Mouse (Mus musculus) heart, embryonic 10.5 days (tissue): ENCODE data around the gene Prh1. TPM values are rescaled to one million over a fixed set of nuclear protein-coding genes. Genes with fewer than 3 reads are reported as not detected.
"Not testable (repeated sequence)": the region's sequence is repeated elsewhere in the genome, so short reads cannot be mapped to it uniquely, and the experiment has no call there.

ENCODE experiments used
- DNase-seq: peaks from one replicate; pipeline ENCODE4 v3.0.0-alpha.2; 2017; ENCODE audit warnings: low spot score
- H3K27ac ChIP-seq: fragments of 300-500 bp; sonication (generic); 2 replicates; pipeline ENCODE4 v1.5.1; 2016; ENCODE audit warnings: mild to moderate bottlenecking
- H3K27me3 ChIP-seq: fragments of 300-500 bp; sonication (generic); 2 replicates; pipeline ENCODE4 v1.6.1; 2016; ENCODE audit warnings: mild to moderate bottlenecking; ENCODE audit not compliant: poor library complexity, insufficient read depth, severe bottlenecking
- H3K36me3 ChIP-seq: fragments of 300-500 bp; sonication (generic); 2 replicates; pipeline ENCODE4 v1.6.1; 2016; ENCODE audit warnings: mild to moderate bottlenecking, moderate library complexity
- H3K4me1 ChIP-seq: fragments of 300-500 bp; sonication (generic); 2 replicates; pipeline ENCODE4 v1.6.1; 2016; ENCODE audit warnings: mild to moderate bottlenecking
- H3K4me3 ChIP-seq: fragments of 300-500 bp; sonication (generic); 2 replicates; pipeline ENCODE4 v1.5.1; 2016; ENCODE audit warnings: mild to moderate bottlenecking, moderate library complexity
- H3K9me3 ChIP-seq: fragments of 300-500 bp; sonication (generic); 2 replicates; pipeline ENCODE4 v1.6.1; 2016; ENCODE audit warnings: mild to moderate bottlenecking, moderate library complexity
- WGBS: fragments of 180-500 bp; shearing (Covaris S2); methylation state at CpG from one replicate; pipeline ENCODE4 v1.1.7; 2016; 5-methylcytosine and 5-hydroxymethylcytosine counted together
- polyA plus RNA-seq: library from polyadenylated mRNA; unstranded; fragments of >200 nt; fragmentation: Nextera tagmentation; extraction: Ambion mirVana; gene quantifications from 2 replicates; pipeline ENCODE4 v1.2.1, GENCODE M21; 2016

Prh1 gene
- not detected in 2 replicates for polyA plus RNA-seq

DNA sequence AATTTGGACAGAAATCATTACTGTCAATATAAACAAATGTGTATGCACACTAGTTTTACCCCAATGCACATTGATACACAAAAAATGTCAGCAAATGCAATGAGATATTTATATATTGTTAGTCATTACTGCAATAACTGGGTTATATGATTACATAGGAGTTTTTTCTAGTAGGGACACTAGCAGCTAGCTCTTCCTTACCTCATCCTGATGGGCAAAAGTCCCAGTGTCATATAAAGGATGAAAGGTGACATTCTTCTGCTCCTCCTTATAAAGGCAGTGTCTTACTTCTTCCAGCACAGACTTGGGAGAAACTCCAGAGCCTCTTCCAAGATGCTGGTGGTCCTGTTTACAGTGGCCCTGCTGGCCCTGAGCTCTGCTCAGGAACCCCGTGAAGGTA is at the start of gene Prh1:
Gene Prh1 (plus strand): TSS at position 301 of the 400 bp plus-strand sequence.
- not testable (repeated sequence) for H3K4me3 ChIP-seq, H3K27me3 ChIP-seq, H3K4me1 ChIP-seq, H3K9me3 ChIP-seq, H3K27ac ChIP-seq, DNase-seq, H3K36me3 ChIP-seq
- 93% methylated on average over 1 of the region's 1 CpGs for WGBS

GRCm38 (mm10) chr6:132595613-132596012 is 26.0 kb downstream of the Prh1 start, which contains the start of gene Prp2:
Gene Prp2 (plus strand): TSS chr6:132595913.
- not testable (repeated sequence) for H3K27me3 ChIP-seq, H3K27ac ChIP-seq, H3K4me1 ChIP-seq, DNase-seq, H3K36me3 ChIP-seq, H3K9me3 ChIP-seq, H3K4me3 ChIP-seq
- 73% methylated on average over 2 of the region's 2 CpGs for WGBS

Other genes starting within 250 kb of the Prh1 start
- gene Gm8882, start 205.7 kb upstream of the Prh1 start, polyA plus RNA-seq = not detected in 2 replicates
- gene Prp2, start 26.1 kb downstream of the Prh1 start, polyA plus RNA-seq = not detected in 2 replicates
- gene A630073D07Rik, start 81.7 kb downstream of the Prh1 start, polyA plus RNA-seq = not detected in 2 replicates
- not detected in 2 replicates for gene Tas2r120, start 87.1 kb downstream of the Prh1 start, polyA plus RNA-seq
- not detected in 2 replicates for gene Tas2r121, start 131.2 kb downstream of the Prh1 start, polyA plus RNA-seq
- not detected in 2 replicates for gene Tas2r122, start 142.1 kb downstream of the Prh1 start, polyA plus RNA-seq
- not detected in 2 replicates for gene Tas2r115, start 168.2 kb downstream of the Prh1 start, polyA plus RNA-seq
- not detected in 2 replicates for gene Tas2r124, start 184.9 kb downstream of the Prh1 start, polyA plus RNA-seq
- not detected in 2 replicates for gene Tas2r102, start 192.3 kb downstream of the Prh1 start, polyA plus RNA-seq
- gene Tas2r136, start 208.4 kb downstream of the Prh1 start, polyA plus RNA-seq = not detected in 2 replicates
- not detected in 2 replicates for gene Tas2r117, start 233.0 kb downstream of the Prh1 start, polyA plus RNA-seq